In genomic region chr3:41360231-41360630, GRCm38 (mm10) we compare ENCODE assay signal across 10 mouse cellular contexts.
DNase-seq lines count a peak whose midpoint lies in the region; ATAC-seq lines count a peak whose summit lies in the region.
"Had no signal": no experiment of that assay in that cellular context is flagged by ENCODE, and none has a peak within 500 bp of the region (broad histone marks: within the 10 kb centered on the region; RNA-seq: fewer than 3 reads in every experiment).

No protein-coding gene starts in this region.

- H3K9ac ChIP-seq in heart, embryonic 11.5 days (ENCODE audit: low read depth, low read length), result no peak overlapping the region
- H3K9ac ChIP-seq in forebrain, embryonic 11.5 days (ENCODE audit: low read length), result no peak overlapping the region
- no peak overlapping the region for H3K9ac ChIP-seq in midbrain, embryonic 14.5 days (replicated peaks; ENCODE audit: low read length)

- H3K9me3 ChIP-seq in heart, embryonic 11.5 days (replicated peaks; ENCODE audit: control insufficient read depth, low read length), result no peaks in the 10 kb centered on the region
- no peaks in the 10 kb centered on the region for H3K9me3 ChIP-seq in forebrain, embryonic 11.5 days (ENCODE audit: control insufficient read depth, low read length)
- no peaks in the 10 kb centered on the region for H3K9me3 ChIP-seq in midbrain, embryonic 14.5 days (ENCODE audit: control insufficient read depth, low read length)

- no peaks in the 10 kb centered on the region for H3K36me3 ChIP-seq in heart, embryonic 11.5 days (ENCODE audit: control insufficient read depth, insufficient read depth, low read length)
- H3K36me3 ChIP-seq in forebrain, embryonic 11.5 days (ENCODE audit: control insufficient read depth, insufficient read depth, low read length), result no peaks in the 10 kb centered on the region
- no peaks in the 10 kb centered on the region for H3K36me3 ChIP-seq in midbrain, embryonic 14.5 days (ENCODE audit: control insufficient read depth, insufficient read depth, low read length)

- no peaks in the 10 kb centered on the region for H3K27me3 ChIP-seq in heart, embryonic 11.5 days (ENCODE audit: control insufficient read depth, insufficient read depth, low read length)
- no peaks in the 10 kb centered on the region for H3K27me3 ChIP-seq in forebrain, embryonic 11.5 days (ENCODE audit: control insufficient read depth, insufficient read depth, low read length)
- no peaks in the 10 kb centered on the region for H3K27me3 ChIP-seq in midbrain, embryonic 14.5 days (ENCODE audit: control insufficient read depth, insufficient read depth, low read length)
- H3K27me3 ChIP-seq: CH12.LX had no signal

- H3K4me1 ChIP-seq in heart, embryonic 11.5 days (ENCODE audit: control insufficient read depth, insufficient read depth, low read length), result peaks cover 5% of the 10 kb centered on the region; the same call in 1 of the 2 replicates
- H3K4me1 ChIP-seq in forebrain, embryonic 11.5 days (replicated peaks; ENCODE audit: control insufficient read depth, insufficient read depth, low read length), result no peaks in the 10 kb centered on the region
- H3K4me1 ChIP-seq in midbrain, embryonic 14.5 days (ENCODE audit: control insufficient read depth, insufficient read depth, low read length), result no peaks in the 10 kb centered on the region

- ATAC-seq in heart, embryonic 11.5 days (replicated peaks; ENCODE audit: insufficient number of reproducible peaks, low FRiP score, low TSS enrichment), result no peak
- ATAC-seq in forebrain, embryonic 11.5 days (replicated peaks; ENCODE audit: low FRiP score), result no peak
- no peak for ATAC-seq in midbrain, embryonic 14.5 days (ENCODE audit: low FRiP score, low TSS enrichment)

- no peak overlapping the region for H3K4me3 ChIP-seq in heart, embryonic 11.5 days (ENCODE audit: low read depth, low read length)
- H3K4me3 ChIP-seq in forebrain, embryonic 11.5 days (ENCODE audit: low read depth, low read length), result no peak overlapping the region
- H3K4me3 ChIP-seq in midbrain, embryonic 14.5 days (replicated peaks; ENCODE audit: low read depth, low read length), result no peak overlapping the region
- H3K4me3 ChIP-seq: layer of hippocampus, adult 2 months had no signal

- no peak overlapping the region for H3K4me2 ChIP-seq in heart, embryonic 11.5 days
- no peak overlapping the region for H3K4me2 ChIP-seq in forebrain, embryonic 11.5 days (ENCODE audit: low read depth, low read length, severe bottlenecking)
- no peak overlapping the region for H3K4me2 ChIP-seq in midbrain, embryonic 14.5 days (ENCODE audit: low read length)

- 50% methylated on average over 5 of the region's 5 CpGs for WGBS in heart, embryonic 11.5 days (ENCODE audit: insufficient replicate concordance)
- WGBS in forebrain, embryonic 11.5 days, result 84% methylated on average over 5 of the region's 5 CpGs
- WGBS in midbrain, embryonic 14.5 days, result 76% methylated on average over 5 of the region's 5 CpGs

- no peak overlapping the region for H3K27ac ChIP-seq in heart, embryonic 11.5 days (ENCODE audit: low read depth, low read length)
- no peak overlapping the region for H3K27ac ChIP-seq in forebrain, embryonic 11.5 days (ENCODE audit: low read depth, low read length)
- H3K27ac ChIP-seq in midbrain, embryonic 14.5 days (replicated peaks; ENCODE audit: low read depth, low read length), result no peak overlapping the region
- H3K27ac ChIP-seq: layer of hippocampus, adult 2 months had no signal

- peak; percentile 68 to 83 for DNase-seq in heart, adult 18-20 months
- peak; percentile 42 to 67 for DNase-seq in urinary bladder, postnatal 4 days (ENCODE audit: low spot score in 2 of 2)
- no peak for DNase-seq in urinary bladder, postnatal 14 days (ENCODE audit: low spot score)
- DNase-seq in heart, postnatal 4 days, result peak; percentile 83
- no peak for DNase-seq in forebrain, embryonic 11.5 days (ENCODE audit: low spot score)
- no peak for DNase-seq in thymus, postnatal 14 days
- DNase-seq in midbrain, embryonic 14.5 days, result no peak

Comparison
In these comparisons a context has a peak if more than half of its experiments do, and no peak if none do; other contexts are left out.
1. DNase-seq: peak in heart, adult 18-20 months (2 of 2), urinary bladder, postnatal 4 days (2 of 2) and heart, postnatal 4 days (single experiment); none in urinary bladder, postnatal 14 days (single experiment), forebrain, embryonic 11.5 days (single experiment), thymus, postnatal 14 days (single experiment) and midbrain, embryonic 14.5 days (single experiment).